Mouse (Mus musculus) neural tube, embryonic 10.5 days (tissue): Measurements from ENCODE around the gene Eno3.
A peak's percentile ranks its signal among the peaks of the same experiment; 100 is the strongest.

ENCODE experiments used
- DNase-seq: peaks from one replicate; pipeline ENCODE4 v3.0.0-alpha.2; 2017; ENCODE audit warnings: low spot score; ENCODE audit errors: extremely low spot score

Eno3 gene

DNA sequence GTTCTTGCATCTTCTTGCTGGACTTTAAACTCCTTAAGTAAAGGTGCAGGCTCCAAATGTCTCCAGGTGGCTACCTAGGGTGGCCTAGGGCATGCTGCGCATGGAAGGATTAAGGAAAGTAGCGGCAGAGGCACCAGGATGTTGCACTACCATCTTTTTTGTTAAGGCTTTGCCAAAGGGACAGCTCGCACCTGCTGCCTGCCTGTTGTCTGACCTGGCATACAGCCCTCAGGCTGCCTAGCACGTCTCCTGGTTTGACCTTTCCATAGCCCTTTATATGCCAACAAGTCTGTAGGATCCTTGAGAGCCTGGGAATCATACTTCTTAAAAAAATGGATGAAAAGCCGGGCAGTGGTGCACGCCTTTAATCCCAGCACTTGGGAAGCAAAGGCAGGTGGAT is 14.0 kb upstream of the Eno3 start:
- no peak for DNase-seq

DNA sequence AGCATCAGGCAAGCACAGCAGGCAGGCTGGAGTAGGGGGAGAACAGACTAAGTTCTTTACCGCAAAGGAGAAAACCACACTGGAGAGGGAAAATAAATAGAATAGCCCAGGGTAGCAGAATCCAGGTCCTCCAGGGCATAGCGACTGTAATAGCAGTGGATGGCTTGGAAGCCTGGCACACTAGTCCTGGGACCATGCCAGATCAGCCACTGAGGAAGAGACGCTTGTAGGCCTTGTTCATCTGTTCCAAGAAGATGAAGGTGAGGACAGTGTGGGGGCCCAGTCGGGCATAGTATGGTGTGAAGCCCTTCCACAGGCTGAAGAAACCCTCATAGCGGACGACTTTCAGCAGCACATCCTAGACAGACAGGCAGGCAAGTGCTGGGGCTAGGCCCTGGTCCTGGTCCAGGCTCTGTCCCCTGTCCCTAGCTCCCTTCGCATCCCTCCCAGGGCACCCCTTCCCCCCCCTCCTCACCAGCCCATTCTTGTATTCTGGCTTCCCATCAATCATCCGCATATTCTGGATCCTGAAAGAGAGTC is 12.4 kb upstream of the Eno3 start:
- DNase-seq, result no peak

DNA sequence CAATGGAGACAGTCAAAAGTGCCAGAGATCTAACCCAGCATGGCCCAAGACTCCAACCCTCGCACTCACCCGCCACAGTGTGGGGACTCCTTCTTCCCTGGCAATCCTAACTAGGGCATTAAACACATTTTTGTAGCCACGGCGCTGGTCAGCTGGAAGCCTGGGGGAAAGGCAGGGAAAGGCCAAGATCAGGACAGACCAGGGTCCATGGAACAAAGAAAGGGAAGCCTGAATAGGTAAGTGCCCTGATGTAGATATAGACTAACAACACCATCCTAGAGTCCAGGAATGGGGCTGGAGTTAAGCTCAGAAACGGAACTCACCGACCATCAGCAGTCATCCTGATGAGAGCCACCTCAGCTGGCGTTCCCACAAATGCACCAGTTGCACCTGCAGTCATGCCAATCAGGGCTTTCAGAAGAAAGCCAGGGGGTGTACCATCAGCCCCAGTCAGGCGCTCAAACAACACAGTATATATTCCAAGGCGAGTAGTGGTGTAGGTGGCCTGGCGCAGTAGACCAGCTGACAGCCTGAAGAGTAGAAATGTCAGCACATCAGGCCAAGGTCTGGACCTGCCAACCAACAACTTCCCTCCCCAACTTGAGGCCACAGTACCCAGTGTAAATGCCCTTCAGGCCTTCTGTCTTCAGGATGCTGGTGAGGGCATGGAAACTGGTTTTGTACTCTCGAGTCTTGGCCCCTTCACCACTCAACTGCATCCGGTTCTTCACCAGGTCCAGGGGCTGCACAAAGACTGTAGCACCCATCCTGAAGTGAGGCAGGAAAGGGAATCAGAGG is 11.3 kb upstream of the Eno3 start:
- DNase-seq, result no peak

DNA sequence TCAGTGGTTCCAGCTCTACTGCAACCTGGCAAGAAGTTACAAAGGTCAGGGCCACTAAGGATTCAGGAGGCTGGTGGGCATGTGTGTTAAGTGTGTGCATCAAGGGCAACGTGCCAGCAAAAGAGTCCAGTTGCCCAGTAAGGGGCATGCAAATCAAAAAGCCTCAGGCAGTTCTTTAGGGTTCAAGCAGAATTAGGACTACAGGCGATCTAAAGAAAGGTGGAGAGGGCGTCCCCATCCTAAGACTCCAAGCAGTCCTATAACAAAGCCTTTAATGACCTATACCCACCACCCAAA is 10.8 kb upstream of the Eno3 start:
- DNase-seq, result no peak

DNA sequence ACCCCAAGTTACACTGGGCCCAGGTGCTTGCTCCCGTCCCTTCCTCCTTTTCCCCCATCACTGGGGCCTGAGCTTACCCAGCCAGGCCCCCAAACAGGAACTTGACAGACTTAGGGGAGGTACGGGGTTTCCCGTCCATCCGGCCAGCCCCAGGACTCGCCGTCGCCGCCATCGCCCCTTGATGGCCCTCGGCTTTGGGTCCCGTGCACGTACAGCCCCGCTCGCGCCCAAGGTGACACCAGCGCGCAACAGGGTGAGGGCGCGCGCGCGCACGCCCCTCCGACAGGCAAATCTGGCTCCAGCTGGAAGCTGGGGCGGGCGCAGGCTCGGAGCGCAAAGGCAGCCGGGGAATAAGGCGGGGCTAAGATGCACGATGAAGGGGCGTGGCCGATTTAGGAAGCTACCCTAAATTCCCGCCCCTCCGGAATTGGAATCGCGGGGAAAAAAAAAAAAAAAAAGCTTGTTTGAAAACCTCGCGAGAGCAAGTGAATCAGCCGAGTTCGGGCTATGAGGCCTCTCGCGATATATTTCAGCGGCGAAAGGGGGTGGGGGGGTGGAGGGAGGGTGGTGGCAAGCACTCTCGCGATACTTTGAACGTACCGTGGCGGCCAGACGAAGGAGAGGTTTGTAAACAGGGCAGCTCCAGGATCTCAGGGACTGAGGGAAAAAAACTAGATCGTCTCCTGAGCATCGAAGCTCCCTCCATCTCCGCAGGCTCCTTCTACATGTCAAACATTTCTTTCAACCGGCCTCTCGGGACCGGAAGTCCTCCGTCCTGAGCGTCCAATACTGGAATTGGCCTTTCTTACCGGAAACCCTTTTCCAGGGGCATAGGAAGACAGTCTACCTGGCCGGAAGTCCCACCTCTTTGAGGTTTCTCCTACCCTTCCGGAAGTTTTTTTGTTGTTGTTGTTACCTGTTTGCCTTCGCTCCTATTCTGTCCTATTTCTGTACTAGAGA is 10.0 kb upstream of the Eno3 start, which contains the start of the genes Rnf167 and Slc25a11:
Rnf167 (plus strand) TSS at position 545 of the 960 bp plus-strand sequence.
Slc25a11 (minus strand) TSS at position 789 of the 960 bp plus-strand sequence.
- peak; percentile 95 for DNase-seq

DNA sequence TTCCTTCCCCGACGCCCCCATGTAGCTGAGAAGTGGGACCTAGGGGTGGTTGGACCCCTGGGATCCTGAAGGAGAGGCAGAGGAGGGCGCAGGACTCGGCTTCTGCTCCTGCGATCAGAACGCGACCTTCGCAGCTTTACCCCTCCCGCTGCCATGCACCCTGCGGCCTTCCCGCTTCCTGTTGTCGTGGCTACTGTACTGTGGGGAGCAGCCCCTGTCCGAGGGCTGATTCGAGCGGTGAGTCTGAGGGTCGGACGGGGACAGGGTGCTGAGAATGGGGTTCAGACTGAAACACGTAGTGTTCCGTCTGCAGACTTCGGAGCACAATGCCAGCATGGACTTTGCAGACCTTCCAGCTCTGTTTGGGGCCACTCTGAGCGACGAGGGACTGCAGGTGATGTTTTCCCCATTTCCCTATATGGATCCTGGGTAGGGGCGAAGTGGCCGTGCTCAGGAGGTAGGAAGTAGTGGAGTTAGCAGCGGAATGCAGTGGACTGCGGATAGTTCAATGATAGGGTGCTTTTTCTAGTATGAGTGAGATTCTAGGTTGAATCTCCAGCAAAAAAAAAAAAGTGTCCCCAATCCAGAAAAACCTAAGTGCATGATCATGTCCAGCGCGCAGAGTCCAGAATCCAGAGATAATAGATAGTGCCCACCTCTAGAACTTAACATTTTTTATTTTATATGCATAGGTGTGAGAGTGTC is 9.1 kb upstream of the Eno3 start:
- no peak for DNase-seq

DNA sequence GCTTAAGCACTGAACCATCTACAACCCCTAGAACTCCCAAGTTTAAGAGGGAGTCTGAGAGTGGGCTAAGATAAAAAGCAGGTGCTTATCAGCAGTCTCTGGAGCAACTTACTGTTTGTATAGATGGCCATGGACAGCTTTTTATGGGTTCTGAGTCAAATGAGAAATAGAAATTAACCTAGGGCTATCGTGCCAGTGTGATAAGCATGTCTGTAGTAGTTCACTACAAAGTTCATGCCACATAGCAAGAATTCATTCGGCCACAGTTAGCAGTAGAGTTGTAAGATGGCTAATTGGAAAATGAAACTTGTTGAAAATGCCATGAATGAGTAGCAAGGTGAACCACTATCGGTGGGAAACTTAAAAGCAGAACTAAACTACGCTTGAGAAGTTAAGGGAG is 8.5 kb upstream of the Eno3 start:
- no peak for DNase-seq

DNA sequence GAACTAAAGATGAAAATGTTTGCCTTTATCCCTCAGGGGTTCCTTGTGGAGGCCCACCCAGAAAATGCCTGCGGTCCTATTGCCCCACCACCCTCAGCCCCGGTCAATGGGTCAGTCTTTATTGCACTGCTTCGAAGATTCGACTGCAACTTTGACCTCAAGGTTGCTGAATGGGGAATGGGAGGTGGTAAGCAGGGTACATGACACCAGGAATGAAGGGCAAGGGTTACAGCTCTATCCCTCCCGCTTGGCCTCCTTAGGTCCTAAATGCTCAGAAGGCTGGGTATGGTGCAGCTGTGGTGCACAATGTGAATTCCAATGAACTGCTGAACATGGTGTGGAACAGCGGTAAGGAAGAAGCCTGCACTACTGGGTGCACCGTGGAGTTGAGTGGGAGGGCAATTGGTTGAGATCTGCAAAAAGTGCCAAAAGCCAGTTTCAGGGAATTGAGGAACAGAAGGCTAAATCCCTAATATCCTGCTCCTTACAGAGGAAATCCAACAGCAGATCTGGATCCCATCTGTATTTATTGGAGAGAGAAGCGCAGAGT is 7.7 kb upstream of the Eno3 start:
- DNase-seq, result no peak

DNA sequence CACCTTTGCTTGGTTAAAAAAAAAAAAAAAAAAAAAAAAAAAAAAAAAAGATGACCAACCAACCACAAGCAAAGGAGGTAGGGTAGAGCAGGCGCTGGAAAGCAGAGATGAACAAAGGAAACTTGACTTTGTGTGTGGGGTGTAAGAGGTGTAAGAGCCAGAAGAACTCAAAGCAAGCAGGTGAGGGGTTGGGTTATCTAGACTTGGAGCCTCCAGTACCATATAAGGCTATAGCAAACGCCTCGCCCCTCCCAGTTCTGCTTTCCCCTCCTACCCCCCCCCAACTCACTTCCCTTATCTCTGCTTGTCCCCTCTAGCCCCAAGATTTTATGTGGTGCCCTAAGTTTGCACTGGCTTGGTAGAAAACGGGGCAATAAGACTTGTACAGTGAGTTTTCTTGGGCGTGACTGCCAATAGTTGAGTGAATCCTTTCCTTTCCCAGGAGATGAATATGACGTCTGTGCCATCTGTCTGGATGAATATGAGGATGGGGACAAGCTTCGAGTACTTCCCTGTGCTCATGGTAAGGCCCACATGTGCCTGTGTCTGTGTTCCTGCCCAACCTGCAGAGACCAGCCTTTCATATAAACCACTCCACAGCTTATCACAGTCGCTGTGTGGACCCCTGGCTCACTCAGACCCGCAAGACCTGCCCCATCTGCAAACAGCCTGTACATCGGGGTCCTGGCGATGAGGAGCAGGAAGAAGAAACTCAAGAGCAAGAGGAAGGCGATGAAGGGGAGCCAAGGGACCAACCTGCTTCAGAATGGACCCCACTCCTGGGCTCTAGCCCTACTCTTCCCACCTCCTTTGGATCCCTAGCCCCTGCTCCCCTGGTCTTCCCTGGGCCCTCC is 6.5 kb upstream of the Eno3 start:
- no peak for DNase-seq

DNA sequence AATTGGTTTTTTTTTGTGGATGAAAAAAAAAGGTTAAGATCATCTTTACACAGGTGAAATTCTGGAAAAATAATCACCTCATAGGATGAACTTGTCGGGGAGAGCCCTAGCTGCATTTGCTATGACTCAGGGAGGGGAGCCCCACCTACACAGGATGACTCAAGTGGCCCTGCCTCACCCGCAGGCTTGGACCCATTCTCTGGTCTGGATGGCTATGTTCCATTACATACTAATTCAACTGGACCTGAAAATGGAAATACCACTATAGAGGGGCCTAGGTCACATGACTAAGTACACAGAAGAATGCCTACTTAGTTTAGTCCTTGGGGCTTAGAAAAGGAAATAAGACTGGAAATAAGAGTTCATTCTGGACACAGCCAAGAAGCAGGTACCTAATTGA is 5.6 kb upstream of the Eno3 start:
- DNase-seq, result no peak

DNA sequence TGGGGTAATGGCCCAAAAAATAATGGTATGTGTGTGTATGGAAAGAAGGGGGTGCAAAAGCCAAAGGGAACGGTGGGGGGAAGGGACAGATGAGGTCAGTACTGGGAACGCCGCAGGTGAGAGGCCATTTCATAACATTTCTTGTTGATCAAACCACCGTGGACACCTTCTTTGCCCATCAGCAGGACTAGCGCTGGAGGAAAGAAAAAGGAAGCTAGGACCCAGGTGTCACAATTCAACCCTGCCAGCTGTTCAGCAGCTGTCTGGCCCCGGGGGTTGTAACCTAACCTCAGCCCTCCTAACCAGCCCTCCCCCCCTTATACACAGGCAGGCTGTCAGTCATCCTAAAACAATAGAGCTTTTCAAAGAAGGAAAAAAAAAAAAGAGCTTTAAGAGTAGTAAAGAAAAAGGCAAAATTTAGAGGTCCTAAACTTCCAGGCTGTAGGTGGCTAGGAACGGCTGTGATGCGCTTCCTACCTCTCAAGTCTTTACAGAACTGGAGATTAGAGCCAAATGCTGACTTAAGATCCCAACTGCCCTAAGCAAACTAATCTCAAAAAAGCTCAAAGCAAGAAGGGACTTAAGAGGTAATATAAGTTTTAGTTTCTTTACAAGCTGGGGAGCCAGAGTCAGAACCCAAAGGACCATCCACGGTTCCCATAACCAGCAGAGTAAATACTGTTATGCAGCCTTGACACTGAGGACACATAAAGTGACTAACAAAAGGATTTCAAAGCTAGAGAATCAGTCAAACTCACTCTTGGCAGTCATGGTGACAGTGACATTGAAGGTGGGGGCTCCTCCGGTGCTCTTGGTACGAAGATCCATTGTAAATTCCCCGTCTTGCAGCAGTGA is 4.7 kb upstream of the Eno3 start:
- DNase-seq, result no peak

DNA sequence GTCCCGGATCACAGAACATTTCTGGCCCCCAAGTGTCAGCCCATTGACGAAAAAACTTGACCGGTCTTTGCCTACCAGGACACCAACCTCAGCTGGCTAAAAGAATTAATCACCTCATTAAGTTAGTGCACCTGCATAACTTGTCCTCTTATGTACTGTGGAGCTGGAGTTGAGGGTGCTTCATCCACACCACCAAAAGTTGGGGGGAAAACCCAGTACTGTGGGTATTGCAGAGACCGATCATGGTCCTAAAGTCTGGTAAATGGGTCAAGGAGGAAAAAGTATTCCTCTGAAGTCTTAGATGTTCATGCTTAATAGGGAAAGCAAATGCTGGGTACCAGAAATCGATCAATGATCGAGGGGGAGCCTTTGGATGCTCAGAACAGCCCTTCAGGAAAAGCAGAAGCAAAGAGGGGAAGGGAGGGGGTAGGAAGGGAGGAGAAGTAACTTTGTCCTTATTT is 4.1 kb upstream of the Eno3 start:
- DNase-seq, result no peak

DNA sequence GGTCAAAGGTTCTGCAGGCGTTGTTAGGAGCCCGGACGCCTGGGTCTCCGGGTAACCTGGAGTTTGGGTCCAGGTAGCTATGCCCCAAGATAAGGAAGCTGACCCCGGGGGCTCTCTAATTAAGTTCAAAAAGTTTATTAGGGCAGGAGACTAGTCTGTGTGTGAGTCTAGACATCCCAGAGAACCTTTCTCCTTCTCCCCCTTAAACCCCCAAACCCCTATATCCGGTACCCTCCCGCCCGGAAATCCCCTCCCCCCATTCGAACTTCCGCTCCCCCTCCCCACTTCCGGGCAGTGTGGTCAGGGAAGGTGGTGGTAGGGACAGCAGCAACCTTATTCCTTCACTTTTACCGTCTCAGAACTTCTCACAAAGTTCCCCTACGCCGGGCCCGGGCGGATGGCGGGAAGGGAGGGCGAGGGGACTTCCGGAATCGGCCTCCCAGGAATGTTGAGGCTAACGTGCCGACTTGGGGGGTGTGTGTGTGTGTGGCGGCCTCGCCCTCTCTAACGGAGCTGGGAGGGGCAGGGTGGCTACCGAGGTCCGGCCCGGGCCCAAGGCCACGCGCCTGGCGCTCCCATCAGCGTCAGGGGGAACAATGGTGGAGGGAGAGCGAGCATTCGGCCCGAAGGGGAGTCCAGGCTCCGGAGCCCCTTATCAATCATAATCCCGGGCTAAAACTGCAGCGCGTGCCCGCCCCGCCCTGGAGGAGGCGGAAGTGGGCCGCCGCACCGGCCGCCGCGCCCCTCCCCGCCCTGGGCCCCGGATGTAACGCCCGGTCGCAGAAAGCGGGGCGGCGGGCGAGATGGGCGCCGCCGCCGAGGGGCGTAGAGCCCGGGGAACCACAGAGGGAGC is 3.4 kb upstream of the Eno3 start:
- peak; percentile 84 for DNase-seq

DNA sequence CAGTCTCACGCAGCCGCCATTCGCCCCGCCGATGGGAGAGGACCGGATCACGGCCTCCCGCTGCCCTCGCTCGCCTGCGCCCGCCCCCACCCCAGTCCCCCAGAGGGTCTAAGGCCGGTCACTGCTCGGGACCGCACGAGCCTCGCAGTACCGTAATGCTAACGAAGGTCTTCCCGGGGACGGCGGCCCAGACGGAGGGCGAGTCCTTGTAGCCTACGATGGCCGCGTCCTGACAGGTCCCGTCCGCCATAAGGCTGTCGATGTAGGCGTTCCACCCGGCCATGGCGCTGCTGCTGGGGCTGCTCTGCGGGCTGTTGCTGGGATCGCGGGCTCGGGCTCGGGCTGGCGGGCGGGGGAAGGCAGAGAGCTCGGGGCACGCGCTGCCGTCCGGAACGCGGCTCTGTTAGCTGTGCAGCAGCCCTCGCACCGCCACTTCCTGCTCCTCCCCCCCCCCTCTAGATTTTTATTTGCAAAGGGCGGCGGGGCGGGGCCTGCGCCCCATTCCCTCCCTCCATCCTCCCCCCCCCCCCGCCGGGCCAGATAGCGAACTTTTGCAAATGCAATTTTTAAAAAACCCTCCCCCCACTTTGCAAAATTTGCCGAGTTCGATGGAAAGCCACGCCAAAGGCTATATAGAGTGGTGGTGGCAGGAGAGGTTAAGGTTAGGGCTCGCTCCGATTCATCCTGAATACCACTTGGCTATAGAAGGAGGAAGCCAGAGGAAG is 2.6 kb upstream of the Eno3 start, which contains the start of gene Pfn1:
Pfn1 (minus strand) TSS at position 447 of the 725 bp plus-strand sequence.
- peak; percentile 80 for DNase-seq

DNA sequence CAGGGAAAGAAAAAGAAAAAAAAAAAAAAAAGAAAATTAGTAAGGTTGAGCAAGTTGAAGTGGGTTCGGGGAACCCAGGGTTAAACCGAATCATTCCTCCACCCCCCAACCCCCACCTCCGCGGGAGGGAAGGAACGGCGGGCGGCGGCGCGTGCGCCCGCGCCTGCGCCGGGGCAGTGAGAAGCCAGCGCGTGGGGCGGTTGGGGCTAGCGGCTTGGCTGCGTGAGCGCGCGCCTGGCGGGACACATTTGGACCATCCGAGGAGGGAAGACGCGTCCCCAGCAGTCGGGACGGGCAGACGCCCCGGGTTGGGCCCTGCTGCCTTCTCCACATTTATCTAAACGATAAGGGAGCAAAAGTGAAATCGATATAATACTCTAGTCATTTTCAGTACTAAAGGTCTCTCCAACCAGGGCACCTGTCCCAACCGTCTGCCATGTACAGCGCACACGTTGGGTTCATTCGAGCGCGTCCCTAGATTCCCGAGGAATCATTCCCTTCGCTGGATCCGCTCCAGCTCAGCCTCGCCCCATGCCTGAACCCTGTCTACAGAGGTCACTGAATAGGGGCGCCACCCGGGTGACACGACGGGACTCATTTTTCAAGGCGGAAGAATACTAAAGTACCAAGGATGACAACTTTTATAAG is 2.0 kb upstream of the Eno3 start:
- DNase-seq, result peak; percentile 84

DNA sequence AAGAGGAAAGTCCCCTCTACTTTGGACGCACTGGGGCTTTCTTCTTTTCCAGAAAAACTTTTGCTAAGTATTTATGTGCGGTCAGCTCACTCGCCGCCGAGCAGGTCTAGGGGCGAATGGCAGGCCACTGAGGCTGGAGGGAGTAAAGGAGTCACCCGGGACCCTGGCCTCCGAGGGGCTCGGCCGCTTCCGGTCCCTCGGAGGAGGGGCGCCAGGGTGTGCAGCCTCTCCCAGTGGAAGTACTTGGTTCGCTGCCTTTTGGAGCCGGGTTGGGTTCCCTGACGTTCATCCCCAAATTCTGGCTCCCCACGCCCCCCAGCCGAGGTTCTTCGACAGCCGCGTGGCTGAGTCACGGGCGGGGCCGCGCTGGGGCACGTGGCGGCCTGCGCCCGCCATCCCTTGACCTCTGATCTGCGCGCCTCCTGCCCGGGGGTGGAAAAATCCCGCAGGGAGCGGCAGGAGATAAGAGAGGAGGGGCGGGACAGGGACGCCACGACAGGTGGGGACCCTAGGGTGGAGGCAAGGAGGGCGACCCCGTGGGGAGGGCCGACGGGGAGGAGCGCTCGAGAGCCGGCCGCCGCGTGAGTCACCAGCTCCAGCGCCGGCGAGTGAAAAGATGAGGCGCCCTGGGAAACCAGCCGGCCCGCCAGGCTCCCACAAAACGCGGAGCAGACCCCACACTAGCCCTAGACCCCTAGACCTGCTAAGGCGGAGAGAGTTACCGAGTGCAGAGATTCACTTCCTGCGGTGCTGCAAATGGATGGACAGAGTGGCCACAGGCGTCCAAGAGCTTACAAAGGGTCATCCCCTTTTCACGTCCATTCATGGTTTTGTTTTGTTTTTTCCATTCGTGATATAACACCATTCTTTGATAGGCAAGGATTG is 1.2 kb upstream of the Eno3 start:
- peak; percentile 80 for DNase-seq
